Mouse (Mus musculus) forebrain, embryonic 12.5 days (tissue): ENCODE measurements around the gene Asic2. TPM values are rescaled to one million over a fixed set of nuclear protein-coding genes. Genes with fewer than 3 reads are reported as not detected.

ENCODE experiments used
- ATAC-seq: fragments of 200-750 bp; cut with Nextera tagmentation; 2 replicates; pipeline ENCODE4 v1.8.0; 2017; ENCODE audit warnings: moderate TSS enrichment; ENCODE audit not compliant: low FRiP score
- H3K27ac ChIP-seq: fragments of 300-500 bp; sonication (generic); 2 replicates; pipeline ENCODE4 v1.5.1; 2016; ENCODE audit warnings: mild to moderate bottlenecking
- H3K27me3 ChIP-seq: fragments of 300-500 bp; sonication (generic); 2 replicates; pipeline ENCODE4 v1.6.1; 2016; ENCODE audit warnings: mild to moderate bottlenecking
- H3K36me3 ChIP-seq: fragments of 300-500 bp; sonication (generic); replicated peaks from 2 replicates; pipeline ENCODE4 v1.6.1; 2016; ENCODE audit warnings: mild to moderate bottlenecking
- H3K4me1 ChIP-seq: fragments of 300-500 bp; sonication (generic); 2 replicates; pipeline ENCODE4 v1.6.1; 2016
- H3K4me2 ChIP-seq: fragments of 300-500 bp; sonication (generic); 2 replicates; pipeline ENCODE4 v1.6.1; 2016; ENCODE audit warnings: mild to moderate bottlenecking, moderate library complexity
- H3K4me3 ChIP-seq: fragments of 300-500 bp; sonication (generic); replicated peaks from 2 replicates; pipeline ENCODE4 v1.5.1; 2016; ENCODE audit warnings: mild to moderate bottlenecking
- H3K9ac ChIP-seq: fragments of 300-500 bp; sonication (generic); 2 replicates; pipeline ENCODE4 v1.6.1; 2016; ENCODE audit warnings: mild to moderate bottlenecking
- H3K9me3 ChIP-seq: fragments of 300-500 bp; sonication (generic); 2 replicates; pipeline ENCODE4 v1.6.1; 2016
- WGBS: fragments of 180-500 bp; shearing (Covaris S2); methylation state at CpG from one replicate; pipeline ENCODE4 v1.1.7; 2016; 5-methylcytosine and 5-hydroxymethylcytosine counted together
- polyA plus RNA-seq: library from polyadenylated mRNA; unstranded; fragments of >200 nt; fragmentation: Nextera tagmentation; extraction: Ambion mirVana; gene quantifications from 2 replicates; pipeline ENCODE4 v1.2.1, GENCODE M21; 2016

Asic2 gene
- polyA plus RNA-seq, 1 experiment from 2014 or later = 3.3 TPM

- Histone ChIP-seq H3K9ac (no peak overlapping the region), H3K4me3 (no peak overlapping the region), H3K36me3 (no peaks in the 10 kb centered on the region), H3K9me3 (no peaks in the 10 kb centered on the region), H3K27ac (peak overlapping the region; percentile 78), H3K27me3 (peaks cover 6% of the 10 kb centered on the region; the same call in 1 of the 2 replicates), H3K4me1 (peaks cover 29% of the 10 kb centered on the region), H3K4me2 (peak overlapping the region; percentile 10; the same call in 1 of the 2 replicates)
- ATAC-seq = peak; percentile 70; the same call in 1 of the 2 replicates
- WGBS = 33% methylated on average over 14 of the region's 14 CpGs
Measured at GRCm38 (mm10) chr11:81518001-81518955, 450.0 kb downstream of the Asic2 start.

- ATAC-seq = no peak
- Histone ChIP-seq H3K36me3 (no peaks in the 10 kb centered on the region), H3K9me3 (no peaks in the 10 kb centered on the region), H3K27me3 (peaks cover 6% of the 10 kb centered on the region; the same call in 1 of the 2 replicates), H3K4me2 (no peak overlapping the region), H3K27ac (no peak overlapping the region), H3K4me1 (peaks cover 14% of the 10 kb centered on the region), H3K9ac (no peak overlapping the region), H3K4me3 (no peak overlapping the region)
- WGBS = 82% methylated on average over 3 of the region's 3 CpGs
Measured at GRCm38 (mm10) chr11:81515754-81516153, 452.5 kb downstream of the Asic2 start.

- Histone ChIP-seq H3K9ac (no peak overlapping the region), H3K36me3 (no peaks in the 10 kb centered on the region), H3K27me3 (peaks cover 6% of the 10 kb centered on the region; the same call in 1 of the 2 replicates), H3K27ac (no peak overlapping the region), H3K4me1 (peaks cover 10% of the 10 kb centered on the region), H3K4me2 (no peak overlapping the region), H3K4me3 (no peak overlapping the region), H3K9me3 (no peaks in the 10 kb centered on the region)
- ATAC-seq = no peak
- 86% methylated on average over 10 of the region's 10 CpGs for WGBS
Measured at GRCm38 (mm10) chr11:81512434-81512833, 455.8 kb downstream of the Asic2 start.

GRCm38 (mm10) chr11:81511401-81511800, 456.9 kb downstream of the Asic2 start:
- Histone ChIP-seq H3K4me3 (no peak overlapping the region), H3K27ac (no peak overlapping the region)

GRCm38 (mm10) chr11:81508385-81509233, 459.6 kb downstream of the Asic2 start:
- no peak overlapping the region for H3K9ac ChIP-seq
- 0 out of 2 replicates have a peak overlapping the region, but pooled peaks have one; percentile 19 for H3K27ac ChIP-seq
- WGBS = 54% methylated on average over 8 of the region's 8 CpGs
- ATAC-seq = no peak
- no peaks in the 10 kb centered on the region for H3K9me3 ChIP-seq
- no peak overlapping the region for H3K4me3 ChIP-seq
- no peaks in the 10 kb centered on the region for H3K27me3 ChIP-seq
- peaks cover 10% of the 10 kb centered on the region for H3K4me1 ChIP-seq
- H3K4me2 ChIP-seq = no peak overlapping the region
- no peaks in the 10 kb centered on the region for H3K36me3 ChIP-seq

More at GRCm38 (mm10) chr11:81511401-81511800, 456.9 kb downstream of the Asic2 start:
- Histone ChIP-seq H3K9me3 (no peaks in the 10 kb centered on the region), H3K4me1 (peaks cover 10% of the 10 kb centered on the region), H3K4me2 (no peak overlapping the region), H3K9ac (no peak overlapping the region), H3K36me3 (no peaks in the 10 kb centered on the region), H3K27me3 (peaks cover 6% of the 10 kb centered on the region; the same call in 1 of the 2 replicates)
- no peak for ATAC-seq
- 73% methylated on average over 4 of the region's 4 CpGs for WGBS

GRCm38 (mm10) chr11:81504791-81505430, 463.3 kb downstream of the Asic2 start:
- Histone ChIP-seq H3K4me2 (no peak overlapping the region), H3K4me1 (peaks cover 34% of the 10 kb centered on the region), H3K9ac (no peak overlapping the region), H3K27ac (no peak overlapping the region), H3K36me3 (no peaks in the 10 kb centered on the region), H3K9me3 (no peaks in the 10 kb centered on the region), H3K27me3 (no peaks in the 10 kb centered on the region), H3K4me3 (no peak overlapping the region)
- WGBS = 86% methylated on average over 8 of the region's 8 CpGs
- ATAC-seq = no peak

- ATAC-seq = no peak
- 15% methylated on average over 14 of the region's 14 CpGs for WGBS
Measured at GRCm38 (mm10) chr11:81501473-81502246, 466.6 kb downstream of the Asic2 start.

GRCm38 (mm10) chr11:81498990-81499389, 469.3 kb downstream of the Asic2 start:
- no peaks in the 10 kb centered on the region for H3K27me3 ChIP-seq
- no peaks in the 10 kb centered on the region for H3K9me3 ChIP-seq
- H3K9ac ChIP-seq = no peak overlapping the region
- H3K4me1 ChIP-seq = peaks cover 64% of the 10 kb centered on the region
- H3K36me3 ChIP-seq = no peaks in the 10 kb centered on the region
- no peak overlapping the region for H3K27ac ChIP-seq
- H3K4me3 ChIP-seq = no peak overlapping the region
- WGBS = 56% methylated on average over 1 of the region's 1 CpGs
- H3K4me2 ChIP-seq = no peak overlapping the region
- no peak for ATAC-seq

More at GRCm38 (mm10) chr11:81501473-81502246, 466.6 kb downstream of the Asic2 start:
- H3K9me3 ChIP-seq = no peaks in the 10 kb centered on the region
- peak overlapping the region; percentile 57 for H3K27ac ChIP-seq
- no peak overlapping the region for H3K9ac ChIP-seq
- H3K4me3 ChIP-seq = no peak overlapping the region
- H3K4me2 ChIP-seq = no peak overlapping the region
- H3K27me3 ChIP-seq = no peaks in the 10 kb centered on the region
- H3K4me1 ChIP-seq = peaks cover 56% of the 10 kb centered on the region
- H3K36me3 ChIP-seq = no peaks in the 10 kb centered on the region

- H3K4me1 ChIP-seq = peaks cover 64% of the 10 kb centered on the region
- H3K27me3 ChIP-seq = no peaks in the 10 kb centered on the region
- H3K27ac ChIP-seq = peak overlapping the region; percentile 60
- H3K4me3 ChIP-seq = no peak overlapping the region
- peak overlapping the region; percentile 8; the same call in 1 of the 2 replicates for H3K4me2 ChIP-seq
- H3K9ac ChIP-seq = no peak overlapping the region
- no peaks in the 10 kb centered on the region for H3K36me3 ChIP-seq
- 37% methylated on average over 9 of the region's 9 CpGs for WGBS
- no peaks in the 10 kb centered on the region for H3K9me3 ChIP-seq
- no peak for ATAC-seq
Measured at GRCm38 (mm10) chr11:81497652-81498391, 470.4 kb downstream of the Asic2 start.

- peaks cover 55% of the 10 kb centered on the region for H3K4me1 ChIP-seq
Measured at GRCm38 (mm10) chr11:81496446-81496845, 471.8 kb downstream of the Asic2 start.

More at GRCm38 (mm10) chr11:81496446-81496845, 471.8 kb downstream of the Asic2 start:
- Histone ChIP-seq H3K27me3 (no peaks in the 10 kb centered on the region), H3K9ac (no peak overlapping the region), H3K36me3 (no peaks in the 10 kb centered on the region), H3K9me3 (no peaks in the 10 kb centered on the region), H3K4me2 (no peak overlapping the region; the same call in 1 of the 2 replicates), H3K27ac (0 out of 2 replicates have a peak overlapping the region, but pooled peaks have one; percentile 8), H3K4me3 (no peak overlapping the region)
- no peak for ATAC-seq
- 36% methylated on average over 1 of the region's 1 CpGs for WGBS
